Mouse (Mus musculus) neural tube, embryonic 12.5 days (tissue): ENCODE data around the gene Lrrc66. TPM values are rescaled to one million over a fixed set of nuclear protein-coding genes. Genes with fewer than 3 reads are reported as not detected.

ENCODE experiments used
- ATAC-seq: fragments of 200-750 bp; cut with Nextera tagmentation; 2 replicates; pipeline ENCODE4 v1.8.0; 2017; ENCODE audit warnings: low read depth, mild to moderate bottlenecking, moderate TSS enrichment, moderate library complexity; ENCODE audit not compliant: low FRiP score
- H3K27ac ChIP-seq: fragments of 300-500 bp; sonication (generic); 2 replicates; pipeline ENCODE4 v1.5.1; 2016
- H3K27me3 ChIP-seq: fragments of 300-500 bp; sonication (generic); replicated peaks from 2 replicates; pipeline ENCODE4 v1.6.1; 2016; ENCODE audit warnings: mild to moderate bottlenecking
- H3K36me3 ChIP-seq: fragments of 300-500 bp; sonication (generic); 2 replicates; pipeline ENCODE4 v1.6.1; 2016; ENCODE audit warnings: mild to moderate bottlenecking
- H3K4me1 ChIP-seq: fragments of 300-500 bp; sonication (generic); 2 replicates; pipeline ENCODE4 v1.6.1; 2016
- H3K4me2 ChIP-seq: fragments of 300-500 bp; sonication (generic); replicated peaks from 2 replicates; pipeline ENCODE4 v1.6.1; 2016; ENCODE audit warnings: mild to moderate bottlenecking
- H3K4me3 ChIP-seq: fragments of 300-500 bp; sonication (generic); 2 replicates; pipeline ENCODE4 v1.5.1; 2016
- H3K9ac ChIP-seq: fragments of 300-500 bp; sonication (generic); 2 replicates; pipeline ENCODE4 v1.6.1; 2016; ENCODE audit warnings: mild to moderate bottlenecking
- H3K9me3 ChIP-seq: fragments of 300-500 bp; sonication (generic); 2 replicates; pipeline ENCODE4 v1.6.1; 2016; ENCODE audit warnings: mild to moderate bottlenecking
- WGBS: fragments of 180-500 bp; shearing (Covaris S2); methylation state at CpG from one replicate; pipeline ENCODE4 v1.1.7; 2016; 5-methylcytosine and 5-hydroxymethylcytosine counted together
- polyA plus RNA-seq: library from polyadenylated mRNA; unstranded; fragments of >200 nt; fragmentation: Nextera tagmentation; extraction: Ambion mirVana; gene quantifications from 2 replicates; pipeline ENCODE4 v1.2.1, GENCODE M21; 2016

The Lrrc66 gene
- polyA plus RNA-seq, 1 experiment from 2014 or later: not detected

DNA sequence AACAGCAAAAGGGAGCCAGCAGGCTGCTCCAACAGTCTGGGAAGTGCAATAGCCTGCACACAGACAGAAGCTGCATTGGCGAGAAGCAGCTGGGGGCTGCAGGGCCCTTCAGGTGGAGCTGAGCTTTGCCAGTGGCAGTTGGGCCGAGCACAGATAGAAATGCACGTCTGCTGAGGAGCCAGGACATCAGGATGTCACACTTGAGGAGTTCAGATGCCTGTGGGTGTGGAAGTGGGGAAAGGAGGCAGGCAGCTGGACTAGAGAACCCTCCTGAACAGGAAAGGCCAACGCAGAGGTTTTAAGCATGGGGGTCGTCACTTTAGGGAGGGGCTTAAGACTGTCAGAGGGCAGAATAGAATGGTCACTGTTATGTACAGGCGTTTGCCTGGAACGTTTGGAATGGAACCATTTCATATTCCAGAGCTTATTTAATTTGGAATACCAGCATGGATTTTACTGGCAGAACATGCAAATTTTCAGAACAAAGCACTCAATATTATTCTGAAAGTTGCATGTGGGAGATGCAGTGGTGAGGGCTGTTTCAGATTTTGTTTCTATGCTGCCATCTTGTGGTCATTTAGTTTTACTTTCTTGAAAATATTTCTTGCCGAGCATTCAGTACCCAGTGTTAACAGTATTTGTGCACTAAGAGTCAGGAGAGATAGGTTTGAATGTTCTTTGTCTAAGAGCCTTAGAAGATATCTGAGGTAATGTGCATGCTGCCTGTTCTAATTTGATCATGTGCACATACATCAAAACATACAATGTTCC lies 5.2 kb upstream of the Lrrc66 start:
- Histone ChIP-seq H3K9ac (no peak overlapping the region), H3K4me3 (no peak overlapping the region), H3K4me2 (no peak overlapping the region), H3K27ac (no peak overlapping the region), H3K36me3 (peaks cover 24% of the 10 kb centered on the region), H3K4me1 (no peaks in the 10 kb centered on the region), H3K9me3 (no peaks in the 10 kb centered on the region), H3K27me3 (no peaks in the 10 kb centered on the region)
- 49% methylated on average over 8 of the region's 8 CpGs for WGBS
- ATAC-seq: peak; percentile 67; the same call in 1 of the 2 replicates

DNA sequence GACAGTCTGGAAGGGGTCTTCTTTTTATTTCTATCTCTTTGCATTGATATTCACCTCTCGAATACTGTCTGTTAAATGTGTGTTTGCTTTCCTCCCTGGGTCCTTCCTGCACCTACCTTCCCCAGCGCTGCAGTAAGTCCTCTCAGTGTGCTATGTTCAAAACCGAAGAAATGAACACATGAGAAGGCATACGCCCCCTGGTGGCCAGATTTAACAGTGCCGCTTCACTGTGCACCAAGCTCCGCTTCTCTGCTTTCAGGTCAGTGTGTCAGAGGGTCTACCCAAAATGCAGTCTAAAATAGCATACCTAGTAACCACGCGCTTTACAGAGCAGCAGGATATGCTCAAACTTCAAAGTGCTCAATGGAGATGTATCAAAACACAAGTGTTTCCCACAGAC lies 815 bp upstream of the Lrrc66 start:
- Histone ChIP-seq H3K4me1 (no peaks in the 10 kb centered on the region), H3K36me3 (peaks cover 20% of the 10 kb centered on the region), H3K4me3 (no peak overlapping the region), H3K27ac (no peak overlapping the region), H3K4me2 (no peak overlapping the region), H3K9me3 (no peaks in the 10 kb centered on the region), H3K9ac (no peak overlapping the region), H3K27me3 (no peaks in the 10 kb centered on the region)
- WGBS: 62% methylated on average over 8 of the region's 8 CpGs
- ATAC-seq: no peak

- H3K4me2 ChIP-seq: no peak overlapping the region
- H3K27me3 ChIP-seq: no peaks in the 10 kb centered on the region
- no peak overlapping the region for H3K9ac ChIP-seq
- no peaks in the 10 kb centered on the region for H3K9me3 ChIP-seq
- no peaks in the 10 kb centered on the region for H3K4me1 ChIP-seq
- H3K36me3 ChIP-seq: peaks cover 20% of the 10 kb centered on the region
- no peak overlapping the region for H3K27ac ChIP-seq
- 49% methylated on average over 10 of the region's 10 CpGs for WGBS
- ATAC-seq: no peak
- no peak overlapping the region for H3K4me3 ChIP-seq
Observed at GRCm38 (mm10) chr5:73631001-73631558, 1.2 kb downstream of the Lrrc66 start.

DNA sequence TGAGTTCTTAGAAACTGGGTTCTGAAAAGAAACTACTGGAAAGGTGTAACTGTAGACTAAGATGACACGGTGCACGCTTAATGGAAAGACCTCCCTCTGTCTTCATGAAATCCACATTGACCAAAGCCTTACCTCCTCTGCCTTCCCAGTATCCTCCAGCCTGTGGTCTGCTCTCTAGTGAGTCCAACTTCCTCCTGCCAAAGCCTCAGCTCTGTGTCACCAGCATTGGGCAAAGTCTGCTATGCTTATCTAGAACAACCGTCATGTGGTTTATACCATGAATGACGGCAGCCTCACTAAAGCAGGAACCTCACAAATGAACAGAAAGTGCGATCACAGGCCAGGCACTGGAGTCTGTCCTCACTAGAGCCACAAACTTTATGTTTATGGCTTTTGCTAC lies 2.2 kb downstream of the Lrrc66 start:
- H3K27ac ChIP-seq: no peak overlapping the region
- peaks cover 14% of the 10 kb centered on the region for H3K36me3 ChIP-seq
- H3K4me2 ChIP-seq: no peak overlapping the region
- no peak for ATAC-seq
- H3K27me3 ChIP-seq: no peaks in the 10 kb centered on the region
- H3K4me3 ChIP-seq: no peak overlapping the region
- H3K9ac ChIP-seq: no peak overlapping the region
- 87% methylated on average over 5 of the region's 5 CpGs for WGBS
- no peaks in the 10 kb centered on the region for H3K9me3 ChIP-seq
- no peaks in the 10 kb centered on the region for H3K4me1 ChIP-seq

DNA sequence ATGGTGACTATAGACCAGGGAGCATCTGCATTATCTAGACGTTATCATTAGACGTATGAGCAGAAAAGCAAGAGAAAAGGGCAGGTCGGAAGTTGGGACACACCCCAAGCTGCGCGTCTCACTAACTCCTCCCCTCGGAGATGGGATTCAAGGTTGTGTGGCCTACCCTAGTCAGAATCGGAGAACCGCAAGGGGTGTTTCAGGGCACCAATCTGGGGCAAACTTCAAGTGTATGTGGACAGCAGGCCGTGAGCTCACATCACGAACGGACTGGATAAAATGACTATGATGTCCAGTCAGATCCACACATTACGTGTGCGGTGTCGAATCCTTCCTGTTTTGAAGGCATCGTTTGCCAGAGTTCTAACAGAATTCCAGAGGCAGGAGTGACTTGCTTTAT lies 4.3 kb downstream of the Lrrc66 start:
- WGBS: 80% methylated on average over 15 of the region's 15 CpGs
- no peak for ATAC-seq
- H3K9me3 ChIP-seq: no peaks in the 10 kb centered on the region
- H3K4me1 ChIP-seq: no peaks in the 10 kb centered on the region
- H3K27ac ChIP-seq: no peak overlapping the region
- no peak overlapping the region for H3K4me2 ChIP-seq
- H3K4me3 ChIP-seq: no peak overlapping the region
- H3K27me3 ChIP-seq: no peaks in the 10 kb centered on the region
- H3K9ac ChIP-seq: no peak overlapping the region
- no peaks in the 10 kb centered on the region for H3K36me3 ChIP-seq

DNA sequence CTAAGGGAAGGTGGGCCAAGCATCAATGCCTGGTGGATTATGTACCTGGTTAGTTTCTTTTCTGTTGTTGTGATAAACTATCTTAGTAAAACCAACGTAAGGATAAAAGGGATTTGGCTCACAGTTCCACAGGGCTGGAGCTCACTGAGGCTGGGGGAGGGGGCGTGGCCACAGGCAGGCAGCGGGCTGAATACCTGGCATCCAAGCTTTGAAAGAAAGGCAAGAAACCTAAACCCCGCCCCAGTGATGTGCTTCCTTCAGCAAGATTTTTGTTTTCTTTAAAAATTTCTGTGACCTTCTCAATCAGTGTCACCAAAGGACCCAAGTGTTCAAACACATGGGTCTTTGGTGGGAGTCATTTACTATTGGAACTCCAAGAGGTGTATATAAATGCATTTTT lies 4.8 kb downstream of the Lrrc66 start:
- H3K4me2 ChIP-seq: no peak overlapping the region
- H3K27ac ChIP-seq: no peak overlapping the region
- no peak for ATAC-seq
- no peak overlapping the region for H3K4me3 ChIP-seq
- no peaks in the 10 kb centered on the region for H3K4me1 ChIP-seq
- H3K36me3 ChIP-seq: no peaks in the 10 kb centered on the region
- no peak overlapping the region for H3K9ac ChIP-seq
- H3K27me3 ChIP-seq: no peaks in the 10 kb centered on the region
- WGBS: 55% methylated on average over 4 of the region's 4 CpGs
- no peaks in the 10 kb centered on the region for H3K9me3 ChIP-seq

- no peak for ATAC-seq
Observed at GRCm38 (mm10) chr5:73626842-73627241, 5.5 kb downstream of the Lrrc66 start.

DNA sequence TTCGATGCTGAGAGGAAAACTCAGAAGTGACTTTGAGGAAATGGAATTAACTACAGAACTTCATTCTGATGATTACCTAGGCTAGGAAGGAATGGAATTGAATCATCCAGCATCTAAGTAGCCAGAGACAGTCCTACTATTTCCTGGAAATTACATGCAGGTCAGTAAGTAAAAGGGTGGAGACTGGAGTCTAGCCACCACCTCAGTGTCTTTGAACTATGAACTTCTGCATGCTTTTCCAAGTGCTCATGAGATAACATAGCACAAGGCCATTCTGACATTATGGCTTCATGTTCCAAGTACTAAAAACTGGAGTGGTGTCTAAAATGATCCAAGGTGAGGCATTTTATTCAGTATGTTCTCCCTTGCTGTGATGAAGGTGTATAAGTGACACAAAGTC lies 6.8 kb downstream of the Lrrc66 start:
- no peak overlapping the region for H3K27ac ChIP-seq

More at GRCm38 (mm10) chr5:73626842-73627241, 5.5 kb downstream of the Lrrc66 start:
- H3K9me3 ChIP-seq: no peaks in the 10 kb centered on the region
- H3K4me1 ChIP-seq: no peaks in the 10 kb centered on the region
- H3K27ac ChIP-seq: no peak overlapping the region
- no peak overlapping the region for H3K9ac ChIP-seq
- no peak overlapping the region for H3K4me2 ChIP-seq
- no peak overlapping the region for H3K4me3 ChIP-seq
- WGBS: 80% methylated on average over 7 of the region's 7 CpGs
- H3K36me3 ChIP-seq: no peaks in the 10 kb centered on the region
- H3K27me3 ChIP-seq: no peaks in the 10 kb centered on the region

GRCm38 (mm10) chr5:73618969-73619368 lies 13.4 kb downstream of the Lrrc66 start:
- no peak overlapping the region for H3K9ac ChIP-seq
- WGBS: 94% methylated on average over 1 of the region's 1 CpGs
- H3K27ac ChIP-seq: no peak overlapping the region
- no peaks in the 10 kb centered on the region for H3K9me3 ChIP-seq
- no peaks in the 10 kb centered on the region for H3K36me3 ChIP-seq
- H3K4me1 ChIP-seq: no peaks in the 10 kb centered on the region
- H3K27me3 ChIP-seq: no peaks in the 10 kb centered on the region
- no peak overlapping the region for H3K4me2 ChIP-seq
- H3K4me3 ChIP-seq: no peak overlapping the region
- ATAC-seq: no peak

More for the DNA sequence above, 6.8 kb downstream of the Lrrc66 start:
- Histone ChIP-seq H3K36me3 (no peaks in the 10 kb centered on the region), H3K4me3 (no peak overlapping the region), H3K9ac (no peak overlapping the region), H3K4me2 (no peak overlapping the region), H3K4me1 (no peaks in the 10 kb centered on the region), H3K27me3 (no peaks in the 10 kb centered on the region), H3K9me3 (no peaks in the 10 kb centered on the region)
- no peak for ATAC-seq
- 73% methylated on average over 1 of the region's 1 CpGs for WGBS

DNA sequence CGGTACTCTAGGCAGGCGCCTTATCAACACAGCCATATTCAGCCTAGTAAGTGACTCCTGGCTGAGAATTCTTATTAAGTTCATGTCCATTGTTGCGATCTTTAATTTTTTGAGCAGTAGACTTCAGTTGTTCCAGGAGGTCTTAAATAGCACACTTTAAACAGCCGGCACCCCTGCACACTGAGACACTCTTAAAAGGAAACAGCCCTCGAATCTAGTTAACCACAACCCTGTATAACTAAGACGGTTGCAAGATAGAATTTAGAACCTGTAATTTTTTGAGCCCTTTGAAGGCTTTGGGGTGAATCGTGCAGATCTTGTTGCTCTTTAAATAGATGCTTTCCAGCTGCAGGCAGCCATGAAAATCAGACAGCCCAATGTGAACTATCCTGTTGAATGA lies 17.1 kb downstream of the Lrrc66 start:
- Histone ChIP-seq H3K9me3 (no peaks in the 10 kb centered on the region), H3K4me2 (no peak overlapping the region), H3K4me1 (no peaks in the 10 kb centered on the region), H3K36me3 (no peaks in the 10 kb centered on the region), H3K27me3 (no peaks in the 10 kb centered on the region), H3K9ac (no peak overlapping the region), H3K27ac (no peak overlapping the region), H3K4me3 (no peak overlapping the region)
- WGBS: 87% methylated on average over 7 of the region's 7 CpGs
- ATAC-seq: no peak

DNA sequence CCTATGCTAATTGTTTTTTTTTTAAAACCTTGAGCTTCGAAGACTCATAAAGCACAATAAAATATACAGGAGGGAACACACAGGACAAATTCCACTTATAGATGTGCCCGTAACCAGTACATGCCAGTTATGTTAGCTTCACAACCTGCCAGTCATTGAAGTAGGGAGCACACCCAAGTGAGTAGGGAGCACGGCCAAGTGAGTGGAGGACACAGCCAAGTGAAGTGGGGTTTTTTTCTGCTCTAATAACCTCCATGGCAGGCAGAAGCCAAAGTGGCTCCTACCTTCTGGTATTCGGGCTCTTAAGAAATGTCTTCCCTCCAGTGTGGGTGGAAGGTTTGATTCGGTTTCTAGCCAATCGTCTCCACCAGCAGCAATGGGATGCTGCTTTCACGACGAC lies 19.0 kb downstream of the Lrrc66 start:
- Histone ChIP-seq H3K4me1 (no peaks in the 10 kb centered on the region), H3K9ac (no peak overlapping the region), H3K4me3 (no peak overlapping the region), H3K9me3 (no peaks in the 10 kb centered on the region; the same call in 1 of the 2 replicates), H3K27me3 (no peaks in the 10 kb centered on the region), H3K27ac (no peak overlapping the region), H3K36me3 (no peaks in the 10 kb centered on the region), H3K4me2 (no peak overlapping the region)
- ATAC-seq: no peak
- WGBS: 89% methylated on average over 8 of the region's 8 CpGs

GRCm38 (mm10) chr5:73611071-73611470 lies 21.3 kb downstream of the Lrrc66 start:
- ATAC-seq: no peak
- Histone ChIP-seq H3K9me3 (peaks cover 3% of the 10 kb centered on the region; the same call in 1 of the 2 replicates), H3K4me3 (no peak overlapping the region), H3K36me3 (no peaks in the 10 kb centered on the region), H3K27me3 (no peaks in the 10 kb centered on the region), H3K9ac (no peak overlapping the region), H3K4me2 (no peak overlapping the region), H3K4me1 (no peaks in the 10 kb centered on the region), H3K27ac (no peak overlapping the region)
- 94% methylated on average over 4 of the region's 4 CpGs for WGBS

DNA sequence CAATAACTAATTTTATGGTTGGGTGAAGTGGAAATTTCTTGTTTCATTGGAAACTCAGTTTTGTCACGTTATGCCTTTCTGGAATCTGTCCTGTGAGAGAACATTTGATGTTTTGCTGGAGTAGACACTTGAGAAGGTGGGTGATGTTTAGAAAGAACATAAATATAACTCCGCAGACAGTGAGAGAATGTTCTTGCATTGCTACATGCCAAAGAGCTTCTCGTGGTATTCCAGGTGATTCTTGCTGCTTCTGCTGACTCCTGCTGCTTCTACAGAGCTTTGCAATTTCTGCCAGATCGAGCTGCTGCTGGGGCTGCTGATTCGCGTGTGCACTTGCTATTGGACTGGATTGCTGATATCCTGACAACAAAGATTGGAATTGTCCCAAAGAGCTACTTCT lies 27.4 kb downstream of the Lrrc66 start:
- Histone ChIP-seq H3K36me3 (no peaks in the 10 kb centered on the region), H3K9ac (no peak overlapping the region), H3K27me3 (no peaks in the 10 kb centered on the region), H3K27ac (no peak overlapping the region), H3K4me3 (no peak overlapping the region), H3K9me3 (peaks cover 5% of the 10 kb centered on the region; the same call in 1 of the 2 replicates), H3K4me2 (no peak overlapping the region), H3K4me1 (no peaks in the 10 kb centered on the region; the same call in 1 of the 2 replicates)
- no peak for ATAC-seq
- 90% methylated on average over 6 of the region's 6 CpGs for WGBS
